Mouse (Mus musculus) heart, embryonic 11.5 days (tissue): ENCODE results near the gene Tmem245. TPM values are rescaled to one million over a fixed set of nuclear protein-coding genes. Genes with fewer than 3 reads are reported as not detected.
"Not testable (repeated sequence)": the region's sequence is repeated elsewhere in the genome, so short reads cannot be mapped to it uniquely, and the experiment has no call there.

Experiments
- ATAC-seq: fragments of 200-750 bp; cut with Nextera tagmentation; replicated peaks from 2 replicates; pipeline ENCODE4 v1.8.0; 2017; ENCODE audit warnings: moderate library complexity; ENCODE audit not compliant: insufficient number of reproducible peaks, low FRiP score, low TSS enrichment
- H3K27ac ChIP-seq: fragments of 300-500 bp; sonication (generic); 2 replicates; pipeline ENCODE4 v1.5.1; 2014; ENCODE audit warnings: mild to moderate bottlenecking, low read depth, low read length
- H3K27me3 ChIP-seq: fragments of 300-500 bp; sonication (generic); 2 replicates; pipeline ENCODE4 v1.6.1; 2014; ENCODE audit warnings: mild to moderate bottlenecking, low read length, mixed read lengths; ENCODE audit not compliant: control insufficient read depth, insufficient read depth
- H3K36me3 ChIP-seq: fragments of 300-500 bp; sonication (generic); 2 replicates; pipeline ENCODE4 v1.6.1; 2014; ENCODE audit warnings: mild to moderate bottlenecking, low read length, moderate library complexity, mixed read lengths; ENCODE audit not compliant: control insufficient read depth, insufficient read depth
- H3K4me1 ChIP-seq: fragments of 300-500 bp; sonication (generic); 2 replicates; pipeline ENCODE4 v1.6.1; 2014; ENCODE audit warnings: low read length; ENCODE audit not compliant: control insufficient read depth, insufficient read depth
- H3K4me2 ChIP-seq: fragments of 300-500 bp; sonication (generic); 2 replicates; pipeline ENCODE4 v1.6.1; 2014; ENCODE audit warnings: mild to moderate bottlenecking, moderate library complexity
- H3K4me3 ChIP-seq: fragments of 300-500 bp; sonication (generic); 2 replicates; pipeline ENCODE4 v1.5.1; 2014; ENCODE audit warnings: low read depth, low read length
- H3K9ac ChIP-seq: fragments of 300-500 bp; sonication (generic); 2 replicates; pipeline ENCODE4 v1.6.1; 2014; ENCODE audit warnings: mild to moderate bottlenecking, low read depth, low read length, moderate library complexity
- H3K9me3 ChIP-seq: fragments of 300-500 bp; sonication (generic); replicated peaks from 2 replicates; pipeline ENCODE4 v1.6.1; 2016; ENCODE audit warnings: low read length; ENCODE audit not compliant: control insufficient read depth
- WGBS: fragments of 180-500 bp; shearing (Covaris S2); extraction: QIAGEN DNeasy Blood & Tissue Kit; methylation state at CpG from one replicate; pipeline ENCODE4 v1.1.7; 2014; ENCODE audit not compliant: insufficient replicate concordance; 5-methylcytosine and 5-hydroxymethylcytosine counted together
- polyA plus RNA-seq: library from polyadenylated mRNA; unstranded; fragments of >200 nt; fragmentation: Nextera tagmentation; extraction: Ambion mirVana; gene quantifications from 2 replicates; pipeline ENCODE4 v1.2.1, GENCODE M21; 2014

Gene Tmem245
- polyA plus RNA-seq, 1 experiment from 2014 or later: 9.7 TPM

DNA sequence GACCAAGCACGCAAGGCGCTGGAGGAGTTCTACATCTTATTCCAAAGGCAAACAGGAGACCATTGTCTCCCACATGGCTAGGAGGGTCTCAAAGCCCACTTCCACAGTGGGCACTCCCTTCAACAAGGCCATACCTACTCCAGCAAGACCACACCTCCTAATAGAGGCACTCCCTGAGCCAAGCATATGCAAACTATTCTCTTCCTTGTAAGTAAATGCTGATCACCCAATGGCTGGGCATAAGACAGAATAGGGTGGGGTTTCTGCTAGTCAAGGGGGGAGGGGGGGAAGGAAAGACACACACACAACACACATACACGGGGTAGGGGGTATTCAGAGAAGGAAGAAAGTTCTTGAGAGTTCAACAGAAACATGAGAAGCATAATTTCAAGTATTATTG lies 53.0 kb downstream of the Tmem245 start:
- H3K9ac ChIP-seq: no peak overlapping the region
- H3K27me3 ChIP-seq: no peaks in the 10 kb centered on the region
- ATAC-seq: no peak
- H3K4me3 ChIP-seq: no peak overlapping the region
- H3K4me1 ChIP-seq: peaks cover 9% of the 10 kb centered on the region; the same call in 1 of the 2 replicates
- no peak overlapping the region for H3K27ac ChIP-seq
- no peak overlapping the region for H3K4me2 ChIP-seq
- H3K9me3 ChIP-seq: no peaks in the 10 kb centered on the region
- WGBS: 86% methylated on average over 3 of the region's 3 CpGs
- H3K36me3 ChIP-seq: peaks cover 20% of the 10 kb centered on the region

DNA sequence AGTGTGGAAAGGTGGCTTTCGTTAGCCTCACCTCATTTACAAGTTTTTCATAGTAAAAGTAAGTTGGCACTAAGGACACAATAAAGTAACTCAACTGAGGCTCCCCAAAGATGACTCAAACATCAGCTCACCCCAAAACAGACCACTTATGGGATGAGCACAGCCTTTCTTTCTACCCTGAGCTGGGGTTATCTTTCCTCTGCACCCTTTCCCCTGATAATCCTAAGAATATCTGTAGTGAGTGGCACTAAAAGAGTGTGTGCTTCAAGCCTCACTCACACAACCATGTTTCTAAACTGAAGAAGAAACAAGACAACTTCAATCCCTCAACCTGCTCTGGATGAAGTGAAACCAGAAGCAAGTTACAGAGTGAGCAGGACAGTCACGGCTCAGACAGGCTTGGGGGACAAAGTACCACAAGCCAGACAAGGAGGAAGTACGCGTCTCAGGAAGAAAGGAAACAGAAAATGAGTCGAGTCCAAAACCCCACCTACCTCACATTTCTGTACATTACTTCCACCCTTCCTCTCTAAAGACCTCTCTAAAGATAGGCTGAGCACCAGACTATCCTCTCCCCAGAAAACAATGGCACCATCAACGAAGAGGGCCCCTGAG lies 54.6 kb downstream of the Tmem245 start:
- H3K36me3 ChIP-seq: peaks cover 19% of the 10 kb centered on the region

DNA sequence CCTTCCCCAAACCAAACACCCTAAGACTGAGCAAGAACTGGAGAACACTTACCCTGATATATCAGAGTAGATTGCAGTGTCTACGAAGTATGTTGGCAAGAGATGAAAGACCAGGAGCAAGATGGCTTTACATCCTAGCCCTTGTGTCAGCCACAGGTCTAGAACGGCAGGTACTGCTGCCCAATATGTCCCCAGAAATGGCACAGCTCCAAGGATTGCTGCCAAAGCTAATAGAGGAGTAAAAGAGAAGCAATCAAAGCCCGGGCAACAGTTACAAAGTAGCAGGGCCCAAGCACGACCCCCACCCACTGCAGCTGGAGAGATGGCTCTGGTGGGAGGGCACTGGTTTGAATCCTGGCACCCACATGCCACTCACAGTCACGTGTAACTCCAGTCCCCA lies 58.8 kb downstream of the Tmem245 start:
- Histone ChIP-seq H3K27ac (no peak overlapping the region), H3K9ac (no peak overlapping the region), H3K4me2 (no peak overlapping the region), H3K27me3 (no peaks in the 10 kb centered on the region), H3K36me3 (peaks cover 14% of the 10 kb centered on the region), H3K4me3 (no peak overlapping the region), H3K9me3 (no peaks in the 10 kb centered on the region), H3K4me1 (peaks cover 12% of the 10 kb centered on the region)
- ATAC-seq: no peak
- 77% methylated on average over 5 of the region's 5 CpGs for WGBS

More for the DNA sequence above, 54.6 kb downstream of the Tmem245 start:
- WGBS: 71% methylated on average over 6 of the region's 6 CpGs
- no peak for ATAC-seq
- Histone ChIP-seq H3K4me2 (no peak overlapping the region), H3K4me1 (peaks cover 9% of the 10 kb centered on the region; the same call in 1 of the 2 replicates), H3K4me3 (no peak overlapping the region), H3K9me3 (no peaks in the 10 kb centered on the region), H3K27me3 (no peaks in the 10 kb centered on the region), H3K27ac (no peak overlapping the region), H3K9ac (no peak overlapping the region)

DNA sequence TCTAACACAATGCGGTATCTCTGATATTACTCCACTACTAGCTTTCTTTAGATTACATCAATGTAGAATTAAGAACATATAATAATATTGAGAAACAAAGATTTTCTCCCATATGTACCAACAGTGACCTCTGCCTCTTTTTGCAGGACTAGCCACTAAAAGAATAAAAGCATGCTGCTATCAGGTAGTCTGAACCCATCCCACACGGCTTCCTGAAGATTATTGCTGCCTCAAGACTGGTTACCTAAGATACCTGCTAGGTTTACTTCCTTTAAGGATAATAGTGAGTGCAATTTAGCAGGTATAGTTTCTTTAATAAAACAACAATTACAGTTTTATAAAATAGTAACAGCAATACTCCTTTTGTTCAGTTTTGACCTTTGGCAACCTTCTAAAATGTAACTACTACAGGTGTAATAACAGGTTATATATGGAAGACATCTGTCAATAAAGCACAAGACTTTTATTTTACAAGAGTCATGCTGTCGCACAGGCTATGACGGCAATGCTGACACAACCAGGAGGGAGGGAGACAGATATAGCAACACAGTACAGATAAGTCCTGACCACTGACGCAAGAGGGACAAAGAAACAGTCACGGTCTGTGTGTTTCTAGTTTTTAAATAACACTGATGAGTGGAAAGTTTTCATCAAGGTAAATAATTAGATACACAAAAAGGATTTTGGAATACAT lies 60.8 kb downstream of the Tmem245 start:
- H3K36me3 ChIP-seq: peaks cover 14% of the 10 kb centered on the region
- no peak for ATAC-seq
- no peak overlapping the region for H3K9ac ChIP-seq
- H3K4me2 ChIP-seq: no peak overlapping the region
- no peaks in the 10 kb centered on the region for H3K27me3 ChIP-seq
- peaks cover 7% of the 10 kb centered on the region for H3K4me1 ChIP-seq
- H3K27ac ChIP-seq: no peak overlapping the region
- 55% methylated on average over 6 of the region's 6 CpGs for WGBS
- H3K9me3 ChIP-seq: no peaks in the 10 kb centered on the region
- H3K4me3 ChIP-seq: no peak overlapping the region

DNA sequence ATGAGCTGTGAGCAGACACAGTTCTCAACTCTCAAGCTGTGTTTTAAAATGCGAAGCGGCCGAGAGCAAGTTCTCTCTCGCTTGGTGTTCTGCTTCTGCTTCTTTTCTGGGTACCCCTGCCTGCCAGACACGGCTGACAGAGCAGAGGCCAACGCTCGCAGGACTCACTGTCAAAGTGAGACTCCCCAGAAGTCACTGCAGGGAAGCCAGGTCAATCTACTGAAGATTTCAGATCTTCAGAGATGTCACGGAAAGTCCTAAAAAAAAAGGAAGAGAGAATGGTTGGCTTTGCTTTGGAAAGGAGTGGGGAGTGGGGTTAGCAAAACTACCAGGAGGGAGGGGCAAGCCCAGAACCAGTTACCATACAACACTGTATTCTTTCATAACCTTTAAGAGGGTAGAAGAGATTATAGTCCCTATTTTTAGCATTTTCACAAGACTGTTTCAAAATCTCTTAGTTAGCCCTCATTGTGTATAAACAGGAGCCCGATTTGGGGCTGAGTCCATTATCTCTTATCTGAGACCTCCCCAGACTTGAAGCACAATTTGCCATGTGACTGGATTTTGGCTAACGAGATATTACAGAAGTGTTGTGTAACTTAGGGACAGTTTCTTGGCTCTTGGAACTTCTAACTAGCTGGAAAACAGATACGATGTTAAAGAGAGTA lies 67.1 kb downstream of the Tmem245 start:
- Histone ChIP-seq H3K27ac (peak overlapping the region; percentile 51; the same call in 1 of the 2 replicates), H3K9me3 (no peaks in the 10 kb centered on the region), H3K9ac (no peak overlapping the region), H3K27me3 (no peaks in the 10 kb centered on the region), H3K4me2 (0 out of 2 replicates have a peak overlapping the region, but pooled peaks have one; percentile 22), H3K36me3 (peaks cover 5% of the 10 kb centered on the region; the same call in 1 of the 2 replicates), H3K4me3 (no peak overlapping the region), H3K4me1 (peaks cover 26% of the 10 kb centered on the region)
- no peak for ATAC-seq
- 39% methylated on average over 11 of the region's 11 CpGs for WGBS

DNA sequence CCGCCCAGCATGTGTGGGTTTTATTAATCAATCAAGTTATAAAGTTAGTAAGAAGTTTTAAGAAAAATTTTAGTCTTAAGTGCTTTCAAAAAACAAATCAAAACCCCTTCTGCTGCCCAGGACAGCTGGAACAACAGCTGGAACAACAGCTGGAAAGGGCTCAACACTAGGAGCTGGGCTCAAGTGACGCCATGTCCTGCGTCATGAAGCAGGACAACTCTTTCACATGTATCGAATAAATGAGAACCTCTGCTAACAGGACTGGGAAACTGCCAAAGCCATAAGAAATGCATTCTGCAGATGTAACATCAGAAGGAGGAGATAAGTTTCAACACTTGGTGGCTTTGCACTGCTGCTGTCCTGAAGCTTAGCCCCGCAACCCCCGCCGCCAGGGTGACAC lies 68.3 kb downstream of the Tmem245 start:
- peaks cover 26% of the 10 kb centered on the region for H3K4me1 ChIP-seq
- H3K9me3 ChIP-seq: no peaks in the 10 kb centered on the region
- ATAC-seq: no peak
- no peak overlapping the region for H3K27ac ChIP-seq
- peaks cover 10% of the 10 kb centered on the region; the same call in 1 of the 2 replicates for H3K36me3 ChIP-seq
- H3K9ac ChIP-seq: no peak overlapping the region
- no peaks in the 10 kb centered on the region for H3K27me3 ChIP-seq
- WGBS: 90% methylated on average over 7 of the region's 7 CpGs
- no peak overlapping the region for H3K4me3 ChIP-seq
- H3K4me2 ChIP-seq: no peak overlapping the region

DNA sequence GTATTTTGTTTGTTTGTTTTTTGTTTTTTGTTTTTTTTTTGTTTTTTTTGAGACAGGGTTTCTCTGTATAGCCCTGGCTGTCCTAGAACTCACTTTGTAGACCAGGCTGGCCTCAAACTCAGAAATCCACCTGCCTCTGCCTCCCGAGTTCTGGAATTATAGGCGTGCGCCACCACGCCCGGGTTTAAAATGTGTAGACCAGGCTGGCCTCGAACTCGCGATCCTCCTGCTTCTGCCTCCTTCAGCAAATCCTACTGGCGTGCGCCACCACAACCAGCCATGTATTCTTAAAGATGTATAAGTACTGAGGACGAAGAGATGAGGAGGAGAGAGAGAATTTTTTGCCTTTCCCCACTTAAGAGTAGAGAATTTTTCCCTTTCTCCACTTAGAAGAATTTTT lies 76.7 kb downstream of the Tmem245 start:
- H3K27ac ChIP-seq, H3K9me3 ChIP-seq, H3K4me3 ChIP-seq, H3K4me1 ChIP-seq, H3K4me2 ChIP-seq, H3K27me3 ChIP-seq, H3K9ac ChIP-seq, ATAC-seq: not testable (repeated sequence)
- WGBS: 95% methylated on average over 11 of the region's 11 CpGs
- H3K36me3 ChIP-seq: peaks cover 11% of the 10 kb centered on the region

DNA sequence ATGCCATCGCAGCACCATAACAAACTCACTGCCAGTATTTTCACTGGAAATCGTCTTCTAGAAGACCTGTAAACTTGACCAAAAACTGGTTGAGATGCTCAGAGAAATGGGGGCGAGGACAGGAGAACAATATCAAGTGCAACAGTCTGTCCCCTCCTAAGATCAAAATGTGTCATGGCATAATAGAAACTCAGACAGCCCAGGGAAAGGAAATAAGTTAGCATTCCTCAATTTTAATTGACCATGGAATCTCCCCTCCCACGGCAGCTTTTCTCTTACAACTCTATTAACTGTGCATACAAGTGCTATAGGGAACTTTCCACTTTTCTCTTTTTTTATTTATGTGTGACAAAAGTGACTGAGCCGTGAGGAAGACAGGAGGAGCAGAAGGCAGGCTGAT lies 79.5 kb downstream of the Tmem245 start:
- H3K27me3 ChIP-seq: no peaks in the 10 kb centered on the region
- WGBS: 82% methylated on average over 5 of the region's 5 CpGs

More for the DNA sequence above, 79.5 kb downstream of the Tmem245 start:
- ATAC-seq: no peak
- no peak overlapping the region for H3K9ac ChIP-seq
- peaks cover 12% of the 10 kb centered on the region; the same call in 1 of the 2 replicates for H3K4me1 ChIP-seq
- no peak overlapping the region for H3K27ac ChIP-seq
- no peak overlapping the region for H3K4me2 ChIP-seq
- no peak overlapping the region for H3K4me3 ChIP-seq
- H3K9me3 ChIP-seq: no peaks in the 10 kb centered on the region
- H3K36me3 ChIP-seq: 0 out of 2 replicates have a peak, but pooled peaks cover 3% of the 10 kb centered on the region
